Mouse (Mus musculus) hindbrain, embryonic 13.5 days (tissue): ENCODE data around the gene Igsf10. TPM values are rescaled to one million over a fixed set of nuclear protein-coding genes. Genes with fewer than 3 reads are reported as not detected.

Experiments used
- ATAC-seq: fragments of 200-750 bp; cut with Nextera tagmentation; 2 replicates; pipeline ENCODE4 v1.8.0; 2017; ENCODE audit warnings: moderate TSS enrichment; ENCODE audit not compliant: low FRiP score
- H3K27ac ChIP-seq: fragments of 300-500 bp; sonication (generic); 2 replicates; pipeline ENCODE4 v1.5.1; 2015; ENCODE audit warnings: inconsistent platforms, mild to moderate bottlenecking, moderate library complexity
- H3K27me3 ChIP-seq: fragments of 300-500 bp; sonication (generic); 2 replicates; pipeline ENCODE4 v1.6.1; 2015; ENCODE audit warnings: mild to moderate bottlenecking, inconsistent platforms
- H3K36me3 ChIP-seq: fragments of 300-500 bp; sonication (generic); 2 replicates; pipeline ENCODE4 v1.6.1; 2015; ENCODE audit warnings: mild to moderate bottlenecking, inconsistent platforms
- H3K4me1 ChIP-seq: fragments of 300-500 bp; sonication (generic); replicated peaks from 2 replicates; pipeline ENCODE4 v1.6.1; 2015; ENCODE audit warnings: inconsistent platforms
- H3K4me2 ChIP-seq: fragments of 300-500 bp; sonication (generic); 2 replicates; pipeline ENCODE4 v1.6.1; 2015; ENCODE audit warnings: inconsistent platforms, mild to moderate bottlenecking, moderate library complexity
- H3K4me3 ChIP-seq: fragments of 300-500 bp; sonication (generic); 2 replicates; pipeline ENCODE4 v1.5.1; 2015; ENCODE audit warnings: mild to moderate bottlenecking, inconsistent platforms
- H3K9ac ChIP-seq: fragments of 300-500 bp; sonication (generic); 2 replicates; pipeline ENCODE4 v1.6.1; 2015; ENCODE audit warnings: mild to moderate bottlenecking, inconsistent platforms
- H3K9me3 ChIP-seq: fragments of 300-500 bp; sonication (generic); 2 replicates; pipeline ENCODE4 v1.6.1; 2016; ENCODE audit warnings: inconsistent platforms
- WGBS: fragments of 180-500 bp; shearing (Covaris S2); methylation state at CpG from one replicate; pipeline ENCODE4 v1.1.7; 2015; 5-methylcytosine and 5-hydroxymethylcytosine counted together
- polyA plus RNA-seq: library from polyadenylated mRNA; unstranded; fragments of >200 nt; fragmentation: Nextera tagmentation; extraction: Ambion mirVana; gene quantifications from 2 replicates; pipeline ENCODE4 v1.2.1, GENCODE M21; 2015

The Igsf10 gene
- polyA plus RNA-seq, 1 experiment from 2014 or later = 3.3 TPM

DNA sequence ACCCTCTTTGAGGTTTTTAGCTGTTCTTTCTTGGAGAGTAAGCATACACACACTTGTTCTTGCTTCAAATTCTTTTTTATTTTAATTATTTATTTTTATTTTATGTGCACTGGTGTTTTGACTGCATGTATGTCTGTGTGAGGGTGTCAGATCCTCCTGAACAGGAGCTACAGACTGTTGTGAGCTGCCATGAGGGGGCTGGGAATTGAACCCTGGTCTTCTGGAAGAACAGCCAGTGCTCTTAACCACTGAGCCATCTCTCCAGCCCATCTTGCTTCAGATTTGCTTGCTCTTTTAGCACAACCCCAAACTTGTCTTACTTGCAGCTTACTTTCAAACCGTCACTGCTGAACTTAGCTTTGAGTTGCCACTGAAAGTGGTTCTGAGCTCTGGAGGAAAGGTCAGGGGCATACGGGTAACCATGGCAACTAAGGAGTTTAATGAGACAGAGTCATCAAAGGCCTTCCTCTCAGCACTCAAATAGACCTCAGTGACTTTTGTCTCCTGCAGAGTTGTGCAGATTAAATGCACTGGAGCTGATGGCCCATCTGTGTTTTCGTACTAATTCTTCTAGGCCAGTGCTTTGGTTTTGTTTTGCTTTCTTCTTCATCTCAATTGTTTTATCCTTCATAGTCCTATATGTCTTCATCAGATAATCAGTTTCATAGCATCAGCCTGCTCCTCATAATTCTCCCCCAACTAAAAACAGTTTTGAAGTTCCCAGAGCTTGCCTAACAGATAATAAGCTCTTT lies 66.5 kb downstream of the Igsf10 start:
- Histone ChIP-seq H3K9me3 (no peaks in the 10 kb centered on the region), H3K36me3 (peaks cover 11% of the 10 kb centered on the region), H3K9ac (no peak overlapping the region), H3K4me2 (no peak overlapping the region), H3K27me3 (no peaks in the 10 kb centered on the region), H3K4me3 (no peak overlapping the region), H3K4me1 (peaks cover 7% of the 10 kb centered on the region; the same call in 1 of the 2 replicates), H3K27ac (no peak overlapping the region; the same call in 1 of the 2 replicates)
- no peak for ATAC-seq
- 7% methylated on average over 3 of the region's 3 CpGs for WGBS

DNA sequence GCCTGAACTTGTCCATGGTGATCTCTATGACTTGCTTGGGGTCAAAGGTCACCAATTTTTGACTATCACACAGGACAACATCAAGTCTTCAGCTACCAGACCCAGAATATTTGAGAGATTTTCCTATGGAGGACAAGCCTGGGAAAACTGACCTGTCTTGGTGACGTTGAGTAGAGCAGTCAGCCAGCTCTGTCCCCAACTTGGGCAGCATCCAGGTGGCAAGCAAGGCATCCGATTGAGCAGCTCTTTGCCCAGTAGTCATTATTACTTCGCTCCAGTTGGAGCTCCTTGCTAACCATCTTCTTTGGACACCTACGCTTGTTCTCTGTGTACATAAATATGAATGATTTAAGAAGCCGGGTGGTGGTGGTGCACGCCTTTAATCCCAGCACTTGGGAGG lies 73.4 kb downstream of the Igsf10 start:
- Histone ChIP-seq H3K4me1 (no peaks in the 10 kb centered on the region), H3K4me3 (no peak overlapping the region), H3K4me2 (no peak overlapping the region), H3K27ac (no peak overlapping the region), H3K27me3 (no peaks in the 10 kb centered on the region), H3K36me3 (peaks cover 12% of the 10 kb centered on the region), H3K9me3 (no peaks in the 10 kb centered on the region), H3K9ac (no peak overlapping the region)
- WGBS = 94% methylated on average over 6 of the region's 6 CpGs
- no peak for ATAC-seq

Other genes with a start within 250 kb of the Igsf10 start
- 0.92 and 1.4 TPM in 2 replicates for gene Gpr171, start 242.6 kb downstream of the Igsf10 start, polyA plus RNA-seq
- 3.0 and 3.8 TPM in 2 replicates for gene P2ry14, start 190.8 kb downstream of the Igsf10 start, polyA plus RNA-seq
- 0.29 TPM in 1 of 2 replicates, not detected in the other for gene Gpr87, start 149.3 kb downstream of the Igsf10 start, polyA plus RNA-seq
- gene P2ry13, start 133.5 kb downstream of the Igsf10 start, polyA plus RNA-seq = 1.2 and 1.7 TPM in 2 replicates
- 10.2 and 10.9 TPM in 2 replicates for gene P2ry12, start 81.5 kb downstream of the Igsf10 start, polyA plus RNA-seq